Mouse (Mus musculus): Measurements from ENCODE around the gene Rwdd2b. TPM values are rescaled to one million over a fixed set of nuclear protein-coding genes. Genes with fewer than 3 reads are reported as not detected.

Gene Rwdd2b
- polyA plus RNA-seq, 1 experiment from 2014 or later: 9.3 TPM

DNA sequence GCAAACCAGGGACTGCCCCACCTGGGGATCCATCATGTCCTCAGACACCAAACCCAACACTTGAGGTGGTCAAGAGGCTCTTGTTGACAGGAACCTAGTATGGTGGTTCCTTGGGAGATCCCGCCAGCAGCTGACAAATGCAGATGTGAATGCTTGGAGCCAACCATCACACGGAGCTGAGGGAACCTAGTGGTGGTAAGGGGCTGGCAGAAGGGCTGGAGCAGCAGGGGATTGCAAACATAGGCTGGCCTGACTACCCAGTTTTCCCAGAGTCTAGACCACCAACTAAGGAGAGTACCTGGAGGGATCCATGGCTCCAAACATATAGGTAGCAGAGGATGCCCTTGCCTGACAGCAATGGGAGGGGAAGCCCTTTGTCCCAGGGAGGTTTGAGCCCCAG, 12.9 kb upstream of the Rwdd2b start:
- Histone ChIP-seq H3K27ac (replicated peaks; ENCODE audit: low read depth, low read length) (no peak overlapping the region), H3K4me1 (ENCODE audit: control insufficient read depth, insufficient read depth, low read length) (0 out of 2 replicates have a peak, but pooled peaks cover 2% of the 10 kb centered on the region), H3K4me2 (ENCODE audit: low read depth, severe bottlenecking) (no peak overlapping the region), H3K9me3 (ENCODE audit: control insufficient read depth, low read length) (no peaks in the 10 kb centered on the region), H3K36me3 (ENCODE audit: control insufficient read depth, insufficient read depth, low read length) (no peaks in the 10 kb centered on the region), H3K9ac (ENCODE audit: low read length) (no peak overlapping the region), H3K4me3 (ENCODE audit: low read depth, low read length) (no peak overlapping the region), H3K27me3 (ENCODE audit: control insufficient read depth, insufficient read depth, low read length) (no peaks in the 10 kb centered on the region)
- no peak for ATAC-seq (ENCODE audit: insufficient number of reproducible peaks, low FRiP score, low TSS enrichment, low read depth)
- 76% methylated on average over 2 of the region's 2 CpGs for WGBS
- DNase-seq (ENCODE audit: low spot score): no peak

DNA sequence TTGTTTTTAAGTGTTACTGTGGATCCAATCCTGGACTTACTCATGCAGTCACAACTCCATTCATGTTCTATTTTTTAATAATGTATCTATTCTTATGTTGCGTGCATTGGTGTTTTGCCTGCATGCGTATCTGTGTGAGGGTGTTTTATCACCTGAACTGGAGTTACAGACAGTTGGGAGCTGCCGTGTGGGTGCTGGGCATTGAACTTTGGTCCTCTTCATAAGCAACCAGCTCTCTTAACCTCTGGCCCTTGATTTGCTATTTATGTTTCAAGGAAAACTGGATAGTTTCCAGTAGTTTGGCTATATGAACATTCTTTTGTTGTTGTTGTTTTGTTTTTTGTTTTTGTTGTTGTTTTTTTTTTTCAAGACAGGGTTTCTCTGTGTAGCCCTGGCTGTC, 5.2 kb upstream of the Rwdd2b start:
- Histone ChIP-seq H3K36me3 (ENCODE audit: control insufficient read depth, insufficient read depth, low read length) (no peaks in the 10 kb centered on the region), H3K27ac (replicated peaks; ENCODE audit: low read depth, low read length) (no peak overlapping the region), H3K9ac (ENCODE audit: low read length) (no peak overlapping the region), H3K4me2 (ENCODE audit: low read depth, severe bottlenecking) (no peak overlapping the region), H3K27me3 (ENCODE audit: control insufficient read depth, insufficient read depth, low read length) (no peaks in the 10 kb centered on the region), H3K4me1 (ENCODE audit: control insufficient read depth, insufficient read depth, low read length) (no peaks in the 10 kb centered on the region), H3K4me3 (ENCODE audit: low read depth, low read length) (no peak overlapping the region), H3K9me3 (ENCODE audit: control insufficient read depth, low read length) (no peaks in the 10 kb centered on the region)
- ATAC-seq (ENCODE audit: insufficient number of reproducible peaks, low FRiP score, low TSS enrichment, low read depth) (no peak), DNase-seq (ENCODE audit: low spot score) (no peak)
- 97% methylated on average over 3 of the region's 3 CpGs for WGBS

DNA sequence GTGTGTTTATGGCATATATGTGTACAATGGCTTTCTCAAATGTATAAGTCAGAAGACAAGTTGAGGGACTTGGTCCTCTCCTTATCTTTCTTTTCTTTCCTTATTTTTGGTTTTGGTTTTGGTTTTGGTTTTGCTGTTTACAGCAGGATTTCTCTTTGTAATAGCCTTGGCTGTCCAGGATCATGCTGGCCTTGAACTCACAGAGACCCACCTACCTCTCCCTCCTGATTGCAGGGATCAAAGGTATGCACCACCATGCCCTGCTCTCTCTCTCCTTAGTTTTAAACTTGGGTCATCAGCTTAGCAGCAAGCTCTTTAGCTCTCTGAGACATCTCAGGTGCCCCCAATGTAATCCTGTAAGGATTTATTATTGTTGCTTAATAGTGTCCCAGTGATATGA, 4.7 kb upstream of the Rwdd2b start:
- DNase-seq (ENCODE audit: low spot score): no peak
- Histone ChIP-seq H3K27me3 (ENCODE audit: control insufficient read depth, insufficient read depth, low read length) (no peaks in the 10 kb centered on the region), H3K4me1 (ENCODE audit: control insufficient read depth, insufficient read depth, low read length) (no peaks in the 10 kb centered on the region), H3K9me3 (ENCODE audit: control insufficient read depth, low read length) (no peaks in the 10 kb centered on the region), H3K4me3 (ENCODE audit: low read depth, low read length) (no peak overlapping the region), H3K27ac (replicated peaks; ENCODE audit: low read depth, low read length) (no peak overlapping the region), H3K36me3 (ENCODE audit: control insufficient read depth, insufficient read depth, low read length) (no peaks in the 10 kb centered on the region), H3K4me2 (ENCODE audit: low read depth, severe bottlenecking) (no peak overlapping the region), H3K9ac (ENCODE audit: low read length) (no peak overlapping the region)
- ATAC-seq (ENCODE audit: insufficient number of reproducible peaks, low FRiP score, low TSS enrichment, low read depth): no peak

DNA sequence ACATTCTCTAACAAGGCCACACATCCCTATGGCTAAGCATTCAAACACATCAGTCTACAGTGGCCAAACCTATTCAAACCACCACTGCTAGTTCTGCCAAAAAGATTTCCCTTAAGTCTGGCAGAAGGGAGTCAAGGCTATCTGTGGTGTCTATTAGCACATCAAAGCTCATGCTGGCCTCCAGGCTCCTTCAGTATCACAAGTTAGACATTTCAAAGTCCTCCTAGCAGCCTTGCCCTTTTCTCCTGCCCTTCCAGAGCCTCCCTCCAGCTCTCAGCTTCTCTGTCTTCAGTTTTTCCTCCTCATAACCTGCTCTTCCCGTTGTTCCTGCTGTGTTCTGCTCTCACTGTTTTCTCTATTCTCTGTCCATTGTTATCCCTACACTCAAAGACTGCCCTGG, 3.7 kb upstream of the Rwdd2b start:
- Histone ChIP-seq H3K4me3 (ENCODE audit: low read depth, low read length) (no peak overlapping the region), H3K27me3 (ENCODE audit: control insufficient read depth, insufficient read depth, low read length) (no peaks in the 10 kb centered on the region), H3K36me3 (ENCODE audit: control insufficient read depth, insufficient read depth, low read length) (no peaks in the 10 kb centered on the region), H3K27ac (replicated peaks; ENCODE audit: low read depth, low read length) (no peak overlapping the region), H3K9ac (ENCODE audit: low read length) (no peak overlapping the region), H3K4me2 (ENCODE audit: low read depth, severe bottlenecking) (no peak overlapping the region), H3K4me1 (ENCODE audit: control insufficient read depth, insufficient read depth, low read length) (no peaks in the 10 kb centered on the region), H3K9me3 (ENCODE audit: control insufficient read depth, low read length) (no peaks in the 10 kb centered on the region)
- ATAC-seq (ENCODE audit: insufficient number of reproducible peaks, low FRiP score, low TSS enrichment, low read depth): no peak
- WGBS: 44% methylated on average over 1 of the region's 1 CpGs
- DNase-seq (ENCODE audit: low spot score): no peak

DNA sequence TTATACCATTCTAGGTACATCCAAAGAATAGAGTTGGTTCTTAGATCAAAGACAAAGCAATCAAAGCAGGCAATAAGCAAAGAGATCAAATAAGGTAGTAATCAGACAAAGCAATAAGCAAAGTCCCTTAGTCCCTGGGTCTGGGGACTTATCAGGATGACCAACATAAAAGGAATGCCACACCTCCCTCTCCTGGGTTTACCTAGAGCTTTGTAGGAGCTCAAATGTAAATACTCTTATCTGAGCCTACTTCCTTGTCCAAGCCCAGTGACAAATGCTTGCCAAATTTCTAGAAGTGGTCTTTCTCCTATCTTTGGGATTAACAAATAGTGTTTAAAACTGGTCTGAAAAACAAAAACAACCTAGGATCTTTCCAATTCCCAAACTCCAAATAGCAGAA, 2.9 kb upstream of the Rwdd2b start:
- H3K9me3 ChIP-seq (ENCODE audit: control insufficient read depth, low read length): no peaks in the 10 kb centered on the region
- no peak overlapping the region for H3K4me2 ChIP-seq (ENCODE audit: low read depth, severe bottlenecking)
- H3K36me3 ChIP-seq (ENCODE audit: control insufficient read depth, insufficient read depth, low read length): no peaks in the 10 kb centered on the region
- no peaks in the 10 kb centered on the region for H3K4me1 ChIP-seq (ENCODE audit: control insufficient read depth, insufficient read depth, low read length)
- no peak overlapping the region for H3K9ac ChIP-seq (ENCODE audit: low read length)
- H3K27ac ChIP-seq (replicated peaks; ENCODE audit: low read depth, low read length): no peak overlapping the region
- H3K4me3 ChIP-seq (ENCODE audit: low read depth, low read length): no peak overlapping the region
- ATAC-seq (ENCODE audit: insufficient number of reproducible peaks, low FRiP score, low TSS enrichment, low read depth) (no peak), DNase-seq (ENCODE audit: low spot score) (no peak)
- no peaks in the 10 kb centered on the region for H3K27me3 ChIP-seq (ENCODE audit: control insufficient read depth, insufficient read depth, low read length)

DNA sequence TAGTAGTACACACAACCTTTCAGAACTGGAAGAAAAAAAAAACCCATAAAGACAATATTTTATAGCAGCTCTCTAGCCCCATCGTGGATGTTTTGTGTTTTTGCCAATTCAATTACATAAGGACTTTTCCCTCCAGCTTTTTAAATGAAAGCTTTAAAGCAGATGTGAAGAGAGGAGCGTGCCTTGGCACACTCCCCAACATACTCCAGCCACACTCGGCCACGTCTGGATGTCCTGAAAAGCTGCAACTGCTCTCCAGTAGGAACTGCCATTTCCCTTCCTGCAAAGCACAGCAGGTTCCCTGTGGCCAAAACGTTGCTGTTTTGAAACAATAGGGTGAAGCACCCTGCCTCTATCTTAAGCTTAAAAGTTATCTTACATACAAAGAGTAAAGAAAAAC, 1.9 kb upstream of the Rwdd2b start:
- Histone ChIP-seq H3K27ac (replicated peaks; ENCODE audit: low read depth, low read length) (no peak overlapping the region), H3K4me3 (ENCODE audit: low read depth, low read length) (no peak overlapping the region), H3K4me1 (ENCODE audit: control insufficient read depth, insufficient read depth, low read length) (no peaks in the 10 kb centered on the region), H3K4me2 (ENCODE audit: low read depth, severe bottlenecking) (no peak overlapping the region), H3K9me3 (ENCODE audit: control insufficient read depth, low read length) (no peaks in the 10 kb centered on the region), H3K27me3 (ENCODE audit: control insufficient read depth, insufficient read depth, low read length) (no peaks in the 10 kb centered on the region), H3K9ac (ENCODE audit: low read length) (no peak overlapping the region), H3K36me3 (ENCODE audit: control insufficient read depth, insufficient read depth, low read length) (no peaks in the 10 kb centered on the region)
- 53% methylated on average over 5 of the region's 5 CpGs for whole genome bisulfite sequencing
- DNase-seq (ENCODE audit: low spot score): no peak
- ATAC-seq (ENCODE audit: insufficient number of reproducible peaks, low FRiP score, low TSS enrichment, low read depth): no peak

DNA sequence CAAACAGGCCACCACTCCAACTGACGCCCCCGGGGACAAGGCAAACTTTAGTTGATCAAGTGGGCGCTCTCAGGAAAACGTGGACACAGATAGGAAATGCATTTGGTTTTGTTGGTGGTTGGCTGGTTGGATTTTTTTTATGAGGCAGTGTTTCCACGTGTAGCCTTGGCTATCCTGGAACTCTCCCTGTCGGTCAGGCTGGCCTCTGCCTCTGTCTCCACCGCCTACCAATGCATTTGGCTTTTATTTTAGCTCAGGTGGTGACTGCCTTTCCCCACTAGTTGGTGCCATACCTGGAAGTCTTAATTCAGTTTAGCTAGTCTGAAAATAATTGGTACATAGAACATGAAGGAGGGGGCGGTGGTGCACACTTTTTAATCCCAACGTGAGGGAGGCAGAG, 716 bp upstream of the Rwdd2b start:
- peak overlapping the region; percentile 73 for H3K4me3 ChIP-seq (ENCODE audit: low read depth, low read length)
- H3K27ac ChIP-seq (replicated peaks; ENCODE audit: low read depth, low read length): no peak overlapping the region
- H3K4me2 ChIP-seq (ENCODE audit: low read depth, severe bottlenecking): peak overlapping the region; percentile 72
- ATAC-seq (ENCODE audit: insufficient number of reproducible peaks, low FRiP score, low TSS enrichment, low read depth): no peak
- H3K27me3 ChIP-seq (ENCODE audit: control insufficient read depth, insufficient read depth, low read length): no peaks in the 10 kb centered on the region
- no peaks in the 10 kb centered on the region for H3K4me1 ChIP-seq (ENCODE audit: control insufficient read depth, insufficient read depth, low read length)
- WGBS: 21% methylated on average over 9 of the region's 9 CpGs
- H3K9ac ChIP-seq (ENCODE audit: low read length): no peak overlapping the region
- H3K9me3 ChIP-seq (ENCODE audit: control insufficient read depth, low read length): no peaks in the 10 kb centered on the region
- DNase-seq (ENCODE audit: low spot score): peak; percentile 26
- H3K36me3 ChIP-seq (ENCODE audit: control insufficient read depth, insufficient read depth, low read length): no peaks in the 10 kb centered on the region; the same call in 1 of the 2 replicates

DNA sequence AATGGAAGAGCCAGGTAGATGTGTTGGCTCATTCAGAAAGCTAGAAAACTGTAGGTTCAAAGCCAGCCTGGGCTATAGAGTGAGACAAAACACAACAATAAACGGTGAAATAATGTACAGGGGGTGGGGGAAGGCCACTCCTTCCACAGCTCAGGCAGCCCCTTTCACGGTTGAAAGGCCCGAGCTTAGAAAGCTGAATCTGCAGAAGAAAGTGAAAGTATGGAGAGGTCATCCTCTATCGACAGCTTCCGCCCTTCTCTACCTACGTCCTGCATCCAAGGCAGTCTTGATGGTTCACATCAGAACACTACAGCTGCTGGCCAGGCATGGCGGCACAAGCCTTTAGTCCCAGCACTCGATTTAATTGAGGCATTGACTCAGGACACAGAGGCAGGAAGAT, 1.7 kb downstream of the Rwdd2b start:
- no peaks in the 10 kb centered on the region for H3K27me3 ChIP-seq (ENCODE audit: control insufficient read depth, insufficient read depth, low read length)
- 93% methylated on average over 8 of the region's 8 CpGs for WGBS
- H3K4me3 ChIP-seq (ENCODE audit: low read depth, low read length): no peak overlapping the region
- H3K36me3 ChIP-seq (ENCODE audit: control insufficient read depth, insufficient read depth, low read length): no peaks in the 10 kb centered on the region; the same call in 1 of the 2 replicates
- DNase-seq (ENCODE audit: low spot score) (no peak), ATAC-seq (ENCODE audit: insufficient number of reproducible peaks, low FRiP score, low TSS enrichment, low read depth) (no peak)
- no peak overlapping the region for H3K4me2 ChIP-seq (ENCODE audit: low read depth, severe bottlenecking)
- no peaks in the 10 kb centered on the region for H3K9me3 ChIP-seq (ENCODE audit: control insufficient read depth, low read length)
- H3K4me1 ChIP-seq (ENCODE audit: control insufficient read depth, insufficient read depth, low read length): no peaks in the 10 kb centered on the region
- H3K27ac ChIP-seq (replicated peaks; ENCODE audit: low read depth, low read length): no peak overlapping the region
- no peak overlapping the region for H3K9ac ChIP-seq (ENCODE audit: low read length)

DNA sequence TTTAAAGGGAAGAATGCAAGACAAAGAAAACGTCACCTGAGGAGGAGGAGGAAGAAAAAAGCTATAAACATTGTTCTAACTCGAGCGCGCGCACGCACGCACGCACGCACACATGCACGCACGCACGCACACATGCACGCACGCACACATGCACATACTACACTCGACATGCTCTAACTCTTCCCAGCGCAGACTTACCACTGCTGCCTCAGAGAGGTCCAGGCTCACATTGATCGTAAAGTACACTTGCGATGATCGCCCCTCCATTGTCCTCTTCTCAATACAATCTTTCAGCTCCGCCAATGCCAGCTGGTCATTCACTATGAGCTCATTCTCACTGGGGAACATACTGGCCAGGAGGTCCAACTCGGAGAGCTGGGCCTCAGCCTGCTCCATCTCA, 3.3 kb downstream of the Rwdd2b start:
- Histone ChIP-seq H3K4me2 (ENCODE audit: low read depth, severe bottlenecking) (no peak overlapping the region), H3K27me3 (ENCODE audit: control insufficient read depth, insufficient read depth, low read length) (no peaks in the 10 kb centered on the region)
- WGBS: 96% methylated on average over 21 of the region's 21 CpGs

More for the DNA sequence above, 3.3 kb downstream of the Rwdd2b start:
- ATAC-seq (ENCODE audit: insufficient number of reproducible peaks, low FRiP score, low TSS enrichment, low read depth): no peak
- DNase-seq (ENCODE audit: low spot score): no peak
- H3K9me3 ChIP-seq (ENCODE audit: control insufficient read depth, low read length): no peaks in the 10 kb centered on the region
- no peaks in the 10 kb centered on the region; the same call in 1 of the 2 replicates for H3K36me3 ChIP-seq (ENCODE audit: control insufficient read depth, insufficient read depth, low read length)
- H3K27ac ChIP-seq (replicated peaks; ENCODE audit: low read depth, low read length): no peak overlapping the region
- H3K4me3 ChIP-seq (ENCODE audit: low read depth, low read length): no peak overlapping the region
- no peaks in the 10 kb centered on the region for H3K4me1 ChIP-seq (ENCODE audit: control insufficient read depth, insufficient read depth, low read length)
- H3K9ac ChIP-seq (ENCODE audit: low read length): no peak overlapping the region

All from limb, embryonic 11.5 days (tissue).